Mouse (Mus musculus) retina, postnatal 7 days (tissue): ENCODE data around the gene Phc1.

ENCODE experiments used
- DNase-seq: peaks from one replicate; pipeline ENCODE4 v3.0.0-alpha.2; 2012; ENCODE audit warnings: low read depth, low spot score

Gene Phc1

DNA sequence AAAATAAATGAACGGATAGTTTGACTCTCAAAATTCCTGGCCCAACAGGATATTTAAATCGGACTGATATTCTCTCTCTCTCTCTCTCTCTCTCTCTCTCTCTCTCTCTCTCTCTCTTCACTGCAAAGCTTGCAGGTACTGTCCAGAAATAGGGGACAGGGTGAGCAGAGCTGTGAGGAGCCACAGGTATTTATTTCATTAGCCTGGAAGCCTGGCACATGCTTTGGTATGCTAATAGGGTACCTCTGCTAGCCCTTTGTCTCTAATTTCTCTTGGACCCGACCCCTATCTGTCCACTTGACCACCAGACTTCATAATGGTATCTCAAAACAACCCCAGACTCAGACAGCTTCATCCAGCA is 43.5 kb downstream of the Phc1 start:
- no peak for DNase-seq

GRCm38 (mm10) chr6:122295242-122295641 is 45.1 kb downstream of the Phc1 start:
- no peak for DNase-seq

DNA sequence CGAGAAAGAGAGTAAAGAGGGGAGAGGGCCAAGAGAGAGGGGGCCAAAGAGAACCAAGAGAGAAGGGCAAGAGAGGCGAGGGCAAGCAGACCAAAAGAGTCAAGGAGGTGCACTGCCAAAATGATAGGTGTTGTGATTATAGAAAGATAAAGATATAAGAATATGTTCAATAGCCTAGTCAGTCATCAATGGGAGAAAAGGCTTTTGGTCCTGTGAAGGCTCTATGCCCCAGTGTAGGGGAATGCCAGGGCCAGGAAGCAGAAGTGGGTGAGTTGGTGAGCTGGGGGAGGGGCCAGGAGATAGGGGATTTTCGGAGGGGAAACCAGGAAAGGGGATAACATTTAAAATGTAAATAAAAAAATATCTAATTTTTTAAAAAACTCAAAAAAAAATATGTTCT is 46.1 kb downstream of the Phc1 start:
- no peak for DNase-seq

- no peak for DNase-seq
Measured at GRCm38 (mm10) chr6:122293796-122294195, 46.6 kb downstream of the Phc1 start.

- DNase-seq: no peak
Measured at GRCm38 (mm10) chr6:122293121-122293520, 47.2 kb downstream of the Phc1 start.

- no peak for DNase-seq
Measured at GRCm38 (mm10) chr6:122292184-122292583, 48.2 kb downstream of the Phc1 start.

- DNase-seq: no peak
Measured at GRCm38 (mm10) chr6:122291735-122292134, 48.6 kb downstream of the Phc1 start.

DNA sequence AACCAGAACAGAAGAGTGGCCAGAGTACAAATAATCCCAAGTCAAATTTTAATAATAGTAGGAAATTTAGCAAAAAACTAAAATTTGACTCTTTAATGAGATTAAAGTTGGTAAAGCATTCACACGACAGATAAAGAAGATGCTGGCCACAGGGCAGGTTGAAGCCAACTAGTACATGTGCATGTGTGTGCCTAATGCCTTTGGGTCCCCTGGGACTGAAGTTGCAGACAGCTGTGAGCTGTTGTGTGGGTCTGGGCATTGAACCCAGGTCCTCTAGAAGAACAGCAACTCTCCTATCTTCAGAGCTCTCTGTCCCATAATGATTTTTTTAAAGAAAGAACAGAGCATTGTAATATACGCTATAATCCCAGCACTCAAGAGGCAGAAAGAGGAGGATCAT is 49.1 kb downstream of the Phc1 start:
- no peak for DNase-seq

GRCm38 (mm10) chr6:122290253-122290652 is 50.1 kb downstream of the Phc1 start:
- no peak for DNase-seq

GRCm38 (mm10) chr6:122289313-122289712 is 51.0 kb downstream of the Phc1 start:
- DNase-seq: no peak

DNA sequence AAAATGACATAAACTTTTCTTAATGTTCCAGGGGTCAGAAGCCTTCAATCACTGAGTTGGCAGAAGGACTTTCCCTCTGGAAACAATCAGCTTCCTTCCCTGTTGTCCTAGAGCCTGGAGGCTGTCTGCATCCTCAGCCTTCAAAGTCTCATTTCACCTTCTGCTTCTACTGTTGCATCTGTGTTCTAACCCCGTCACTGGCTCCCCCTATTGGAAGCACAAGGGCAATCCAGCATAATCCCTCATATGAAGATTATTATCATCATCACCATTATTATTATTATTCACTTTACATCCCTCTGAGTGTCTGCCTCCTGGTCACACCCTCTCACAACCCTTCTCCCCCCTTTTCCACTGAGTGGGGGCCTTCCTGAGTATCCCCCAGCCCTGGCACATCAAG is 52.1 kb downstream of the Phc1 start:
- no peak for DNase-seq

GRCm38 (mm10) chr6:122284823-122285222 is 55.5 kb downstream of the Phc1 start:
- DNase-seq: no peak

GRCm38 (mm10) chr6:122284304-122284703 is 56.1 kb downstream of the Phc1 start:
- DNase-seq: no peak

DNA sequence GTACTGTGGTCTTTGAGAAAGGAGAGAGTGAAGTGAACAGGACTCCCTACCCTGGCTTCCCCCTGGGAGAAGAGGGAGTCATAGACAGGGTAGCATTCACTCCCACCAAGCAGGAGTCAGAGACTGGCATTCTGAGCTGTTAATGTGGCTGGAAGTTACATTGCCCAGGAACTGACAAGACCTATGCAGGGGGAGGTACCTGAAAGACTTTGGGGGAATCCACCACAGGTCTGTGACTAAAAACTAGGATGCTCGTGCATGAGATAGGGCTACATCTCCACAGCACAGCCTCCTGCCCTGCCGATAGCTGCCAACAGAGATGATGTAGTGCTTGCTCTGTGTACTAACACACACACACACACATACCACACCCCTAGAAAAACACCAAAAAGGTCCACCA is 56.9 kb downstream of the Phc1 start:
- no peak for DNase-seq

GRCm38 (mm10) chr6:122282782-122283181 is 57.6 kb downstream of the Phc1 start, which contains the start of gene Klrg1:
TSS of gene Klrg1 (minus strand) at chr6:122282882.
- DNase-seq: no peak

DNA sequence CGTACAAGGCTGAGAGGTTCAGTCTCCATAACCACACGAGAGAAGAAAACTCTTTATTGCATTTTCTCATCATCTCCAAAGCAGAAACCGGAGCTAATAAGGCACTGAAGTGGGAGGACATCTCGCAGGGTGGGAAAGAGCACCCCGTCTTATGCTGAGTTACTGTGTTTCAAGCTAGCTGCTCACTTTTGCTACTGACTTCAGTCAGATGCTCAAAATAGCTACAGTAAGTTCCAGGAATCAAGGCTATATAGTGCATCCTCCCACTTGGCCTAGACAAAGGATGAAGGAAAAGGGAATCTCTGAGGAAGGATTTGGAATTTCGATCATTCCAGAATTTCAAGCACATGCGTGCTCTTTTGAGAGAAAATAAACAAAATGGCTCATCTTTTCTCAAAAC is 63.8 kb downstream of the Phc1 start:
- no peak for DNase-seq

DNA sequence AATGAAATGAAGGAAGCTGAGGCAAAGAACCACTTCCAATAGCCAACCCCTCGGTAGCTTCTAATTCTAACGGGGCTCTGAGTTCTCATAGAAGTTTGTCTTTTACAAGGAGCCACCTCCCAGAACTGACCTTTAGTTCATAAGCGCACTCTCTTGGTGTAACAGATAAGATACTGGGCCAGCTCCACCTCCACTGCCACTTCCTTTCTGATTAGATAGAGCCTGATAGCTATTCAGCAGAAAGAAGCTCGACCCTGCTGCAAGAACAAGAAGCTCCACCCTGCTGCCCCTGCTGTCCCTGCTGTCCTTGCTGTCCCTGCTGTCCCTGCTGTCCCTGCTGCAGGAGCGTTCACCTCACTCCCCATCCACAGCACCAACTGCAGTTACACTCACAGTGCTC is 65.8 kb downstream of the Phc1 start:
- no peak for DNase-seq

DNA sequence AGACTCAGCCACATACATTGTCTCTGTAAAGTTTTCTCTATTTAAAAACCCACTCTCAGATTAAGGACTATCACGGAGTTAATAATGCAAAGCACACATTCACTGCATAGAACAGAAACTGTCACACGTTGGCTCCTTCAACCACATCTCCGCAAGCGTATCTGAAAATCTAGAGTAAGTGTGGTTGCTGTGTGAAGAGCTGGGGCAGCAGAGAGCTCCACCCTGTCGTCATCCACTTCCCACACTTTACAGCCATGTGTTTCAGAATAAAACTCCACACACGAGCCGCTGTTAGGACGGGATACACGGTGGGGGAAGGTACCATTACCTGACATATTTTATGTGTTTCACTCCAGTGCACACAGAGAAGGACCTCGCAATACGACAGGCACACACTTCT is 70.2 kb downstream of the Phc1 start:
- no peak for DNase-seq

DNA sequence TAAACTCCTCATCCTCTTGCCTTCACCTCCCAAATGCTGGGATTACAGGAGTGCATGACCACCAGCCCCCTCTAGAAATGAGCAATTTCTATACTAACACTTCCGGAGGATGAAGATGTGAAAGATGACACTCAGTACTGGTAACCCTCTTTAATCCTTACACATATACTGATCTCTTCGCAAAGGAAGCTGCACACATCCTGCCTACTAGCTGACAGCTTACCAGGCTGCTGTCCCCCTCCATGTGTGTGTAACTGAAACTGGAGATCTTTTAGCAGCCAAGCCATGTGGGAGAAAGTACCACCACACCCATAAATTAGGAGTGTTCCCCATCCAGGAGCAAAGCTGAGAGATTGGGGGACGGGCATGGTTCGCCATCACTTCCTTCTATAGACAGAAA is 71.2 kb downstream of the Phc1 start:
- DNase-seq: no peak

DNA sequence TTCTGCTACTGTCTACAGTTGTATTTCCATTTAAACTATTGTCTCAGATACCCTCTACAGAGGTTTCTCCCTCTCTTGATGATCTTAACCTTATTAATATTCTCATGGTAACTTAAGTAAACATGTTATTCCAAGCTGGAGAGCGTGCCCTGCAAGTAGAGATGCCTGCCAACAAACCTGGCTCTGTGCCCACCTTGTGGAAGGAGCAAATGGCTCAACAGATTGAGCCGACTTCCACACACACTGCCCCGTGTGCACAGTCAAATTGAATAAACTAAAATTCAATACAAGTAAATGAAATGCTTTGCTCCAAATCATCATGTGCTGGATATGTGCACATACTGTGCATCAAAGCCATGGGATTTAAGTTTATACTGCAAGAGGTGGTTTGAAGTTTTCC is 71.8 kb downstream of the Phc1 start:
- DNase-seq: no peak
